Mouse (Mus musculus) liver, adult 2 months (tissue): Measurements from ENCODE around the gene Hs3st4.

Source experiments
- CTCF ChIP-seq: fragments of 200-500 bp; IDR thresholded peaks from 2 replicates; pipeline ENCODE4 v1.5.1; 2011; ENCODE audit warnings: low read depth, low read length, control low read depth
- POLR2A ChIP-seq: fragments of 200-500 bp; IDR thresholded peaks from 2 replicates; pipeline ENCODE4 v1.6.1; 2011; ENCODE audit warnings: low read length, control low read depth; ENCODE audit not compliant: insufficient read depth; ENCODE audit errors: extremely low read depth

DNA sequence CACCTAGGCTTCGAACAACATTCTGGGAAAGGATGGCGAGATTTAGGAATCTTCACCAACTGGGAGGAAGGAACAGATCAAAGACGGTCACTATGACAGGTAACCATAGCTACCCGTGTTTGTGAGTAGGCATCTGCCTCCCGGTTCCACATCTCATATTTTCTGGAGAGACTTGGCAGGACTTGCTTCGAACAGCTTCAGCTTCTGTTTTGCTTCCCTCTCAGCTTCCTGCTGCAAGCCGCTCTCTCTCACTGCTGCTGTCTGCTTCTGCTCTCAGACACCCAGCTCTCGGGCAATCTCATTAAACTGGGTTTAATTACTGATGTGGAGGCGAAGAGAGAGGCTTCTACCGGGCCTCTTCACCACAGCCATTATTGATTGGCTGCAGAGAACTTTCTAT lies 237.9 kb downstream of the Hs3st4 start:
- no peak for TF ChIP-seq POLR2A
- no peak for TF ChIP-seq CTCF
